Mouse (Mus musculus): Measurements from ENCODE around the gene Tdgf1. TPM values are rescaled to one million over a fixed set of nuclear protein-coding genes. Genes with fewer than 3 reads are reported as not detected.

Tdgf1 gene
- total RNA-seq, 2 experiments from 2014 or later, result 0.18 to 1.1 TPM

Small RNA genes lying within 50 kb of the gene (microRNA-seq; reads per million reads assigned to microRNA genes)
- 0 reads per million in 2 experiments for gene Gm24269

Other genes starting within 250 kb of the Tdgf1 start
- gene Myl3, start 204.3 kb downstream of the Tdgf1 start, total RNA-seq (2021), result not detected
- gene Pth1r, start 199.0 kb downstream of the Tdgf1 start, total RNA-seq (2021), result 1 to 10 TPM; 3.9 TPM
- gene Prss42, start 148.0 kb downstream of the Tdgf1 start, total RNA-seq (2021), result not detected
- gene Prss44, start 132.2 kb downstream of the Tdgf1 start, total RNA-seq (2021), result not detected
- under 1 TPM in 1 of 2 experiments, not detected in 1; 0.33 TPM for gene Prss43, start 119.5 kb downstream of the Tdgf1 start, total RNA-seq (2021)
- under 1 TPM in 1 of 2 experiments, not detected in 1; 0.35 TPM for gene Prss45, start 111.6 kb downstream of the Tdgf1 start, total RNA-seq (2021)
- not detected for gene Prss46, start 101.7 kb downstream of the Tdgf1 start, total RNA-seq (2021)
- gene Prss50, start 88.2 kb downstream of the Tdgf1 start, total RNA-seq (2021), result 1 to 10 TPM; 1.6 to 2.1 TPM
- 1 to 10 TPM; 7.7 to 8.4 TPM for gene Als2cl, start 66.3 kb downstream of the Tdgf1 start, total RNA-seq (2021)
- gene Tmie, start 66.0 kb downstream of the Tdgf1 start, total RNA-seq (2021), result 1 to 10 TPM; 1.7 to 1.9 TPM
- not detected for gene Fam240a, start 29.3 kb downstream of the Tdgf1 start, total RNA-seq (2021)
- 1 to 10 TPM; 1.1 to 3.1 TPM for gene Lrrc2, start 5.4 kb upstream of the Tdgf1 start, total RNA-seq (2021)
- gene Rtp3, start 44.4 kb upstream of the Tdgf1 start, total RNA-seq (2021), result under 1 TPM; 0.15 to 0.40 TPM
- not detected for gene Ltf, start 73.1 kb upstream of the Tdgf1 start, total RNA-seq (2021)
- gene Ccrl2, start 111.4 kb upstream of the Tdgf1 start, total RNA-seq (2021), result 1 to 10 TPM in 1 of 2 experiments, under 1 TPM in 1; 0.58 to 1.4 TPM
- gene Lrrfip2, start 171.4 kb upstream of the Tdgf1 start, total RNA-seq (2021), result 10 to 100 TPM; 35.5 to 38.7 TPM